Mouse (Mus musculus): Measurements from ENCODE around the gene Tcte2. TPM values are rescaled to one million over a fixed set of nuclear protein-coding genes. Genes with fewer than 3 reads are reported as not detected.
"Not testable (repeated sequence)": the region's sequence is repeated elsewhere in the genome, so short reads cannot be mapped to it uniquely, and the experiment has no call there.

Gene Tcte2
- polyA plus RNA-seq, 1 experiment, result 0.44 TPM

GRCm38 (mm10) chr17:13778865-13779264, 17.2 kb upstream of the Tcte2 start:
- Histone ChIP-seq H3K27ac (ENCODE audit: insufficient read depth, low read depth, low read length) (no peak overlapping the region), H3K4me1 (ENCODE audit: control insufficient read depth, insufficient read depth, insufficient read length, low read length) (0 out of 2 replicates have a peak, but pooled peaks cover 3% of the 10 kb centered on the region), H3K4me3 (ENCODE audit: low read depth, low read length) (no peak overlapping the region), H3K36me3 (ENCODE audit: control insufficient read depth, insufficient read depth, low read length) (no peaks in the 10 kb centered on the region), H3K27me3 (ENCODE audit: control insufficient read depth, insufficient read depth, low read length) (no peaks in the 10 kb centered on the region)
- TF ChIP-seq POLR2A (IDR thresholded peaks at IDR 0.05; ENCODE audit: low read depth, low read length), result no peak
- WGBS, result 95% methylated on average over 1 of the region's 1 CpGs

- TF ChIP-seq POLR2A (IDR thresholded peaks at IDR 0.05; ENCODE audit: low read depth, low read length), result no peak
- TF ChIP-seq CTCF (IDR thresholded peaks at IDR 0.05; ENCODE audit: extremely low read depth, insufficient read length, insufficient replicate concordance, low read depth, low read length), result no peak
- no peaks in the 10 kb centered on the region for H3K4me1 ChIP-seq (ENCODE audit: control insufficient read depth, insufficient read depth, insufficient read length, low read length)
- no peaks in the 10 kb centered on the region for H3K36me3 ChIP-seq (ENCODE audit: control insufficient read depth, insufficient read depth, low read length)
- H3K27ac ChIP-seq (ENCODE audit: insufficient read depth, low read depth, low read length), result no peak overlapping the region
- WGBS, result 47% methylated on average over 2 of the region's 2 CpGs
- no peaks in the 10 kb centered on the region for H3K27me3 ChIP-seq (ENCODE audit: control insufficient read depth, insufficient read depth, low read length)
- no peak overlapping the region for H3K4me3 ChIP-seq (ENCODE audit: low read depth, low read length)
Measured at GRCm38 (mm10) chr17:13777676-13778075, 16.1 kb upstream of the Tcte2 start.

DNA sequence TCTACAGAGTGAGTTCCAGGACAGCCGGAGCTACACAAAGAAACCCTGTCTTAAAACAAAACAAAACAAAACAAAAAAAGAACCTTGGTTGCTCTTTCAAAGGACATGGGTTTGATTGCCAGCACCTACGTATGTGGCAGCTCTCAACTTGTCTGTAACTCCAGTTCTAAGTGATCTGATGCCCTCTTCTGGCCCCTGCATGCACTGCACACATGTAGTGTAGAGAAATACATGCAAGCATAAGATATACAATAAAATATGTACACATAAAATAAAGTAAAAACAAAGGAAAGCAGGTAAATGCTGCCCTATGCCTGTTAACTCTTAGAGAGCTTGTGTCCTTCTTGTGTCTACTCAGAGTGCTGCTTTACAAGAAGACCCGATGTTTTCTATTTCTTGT, 7.6 kb upstream of the Tcte2 start:
- TF ChIP-seq CTCF (IDR thresholded peaks at IDR 0.05; ENCODE audit: extremely low read depth, insufficient read length, insufficient replicate concordance, low read depth, low read length) (no peak), POLR2A (IDR thresholded peaks at IDR 0.05; ENCODE audit: low read depth, low read length) (no peak)
- Histone ChIP-seq H3K27ac (ENCODE audit: insufficient read depth, low read depth, low read length) (peak overlapping the region; percentile 80; the same call in 1 of the 2 replicates), H3K27me3 (ENCODE audit: control insufficient read depth, insufficient read depth, low read length) (no peaks in the 10 kb centered on the region), H3K4me1 (ENCODE audit: control insufficient read depth, insufficient read depth, insufficient read length, low read length) (peaks cover 6% of the 10 kb centered on the region; the same call in 1 of the 2 replicates), H3K4me3 (ENCODE audit: low read depth, low read length) (no peak overlapping the region), H3K36me3 (ENCODE audit: control insufficient read depth, insufficient read depth, low read length) (no peaks in the 10 kb centered on the region; the same call in 1 of the 2 replicates)
- WGBS, result 95% methylated on average over 3 of the region's 3 CpGs

- H3K36me3 ChIP-seq (ENCODE audit: control insufficient read depth, insufficient read depth, low read length), result no peaks in the 10 kb centered on the region; the same call in 1 of the 2 replicates
- H3K4me3 ChIP-seq (ENCODE audit: low read depth, low read length), result no peak overlapping the region
- TF ChIP-seq CTCF (IDR thresholded peaks at IDR 0.05; ENCODE audit: extremely low read depth, insufficient read length, insufficient replicate concordance, low read depth, low read length) (no peak), POLR2A (IDR thresholded peaks at IDR 0.05; ENCODE audit: low read depth, low read length) (no peak)
- H3K27ac ChIP-seq (ENCODE audit: insufficient read depth, low read depth, low read length), result peak overlapping the region; percentile 80
- H3K27me3 ChIP-seq (ENCODE audit: control insufficient read depth, insufficient read depth, low read length), result no peaks in the 10 kb centered on the region
- peaks cover 6% of the 10 kb centered on the region; the same call in 1 of the 2 replicates for H3K4me1 ChIP-seq (ENCODE audit: control insufficient read depth, insufficient read depth, insufficient read length, low read length)
- 72% methylated on average over 1 of the region's 1 CpGs for WGBS
Measured at GRCm38 (mm10) chr17:13768531-13768930, 6.9 kb upstream of the Tcte2 start.

GRCm38 (mm10) chr17:13764911-13765310, 3.3 kb upstream of the Tcte2 start:
- WGBS, result 71% methylated on average over 2 of the region's 2 CpGs
- H3K27me3 ChIP-seq (ENCODE audit: control insufficient read depth, insufficient read depth, low read length); H3K27ac ChIP-seq (ENCODE audit: insufficient read depth, low read depth, low read length); H3K4me1 ChIP-seq (ENCODE audit: control insufficient read depth, insufficient read depth, insufficient read length, low read length); H3K4me3 ChIP-seq (ENCODE audit: low read depth, low read length); H3K36me3 ChIP-seq (ENCODE audit: control insufficient read depth, insufficient read depth, low read length): not testable (repeated sequence)

- H3K4me3 ChIP-seq (ENCODE audit: low read depth, low read length), result no peak overlapping the region
- no peak for TF ChIP-seq CTCF (IDR thresholded peaks at IDR 0.05; ENCODE audit: extremely low read depth, insufficient read length, insufficient replicate concordance, low read depth, low read length)
- H3K27me3 ChIP-seq (ENCODE audit: control insufficient read depth, insufficient read depth, low read length), result no peaks in the 10 kb centered on the region
- H3K4me1 ChIP-seq (ENCODE audit: control insufficient read depth, insufficient read depth, insufficient read length, low read length), result peaks cover 6% of the 10 kb centered on the region
- H3K36me3 ChIP-seq (ENCODE audit: control insufficient read depth, insufficient read depth, low read length), result no peaks in the 10 kb centered on the region
- H3K27ac ChIP-seq (ENCODE audit: insufficient read depth, low read depth, low read length), result no peak overlapping the region
- 40% methylated on average over 1 of the region's 1 CpGs for WGBS
Measured at GRCm38 (mm10) chr17:13763819-13764218, 2.2 kb upstream of the Tcte2 start.

DNA sequence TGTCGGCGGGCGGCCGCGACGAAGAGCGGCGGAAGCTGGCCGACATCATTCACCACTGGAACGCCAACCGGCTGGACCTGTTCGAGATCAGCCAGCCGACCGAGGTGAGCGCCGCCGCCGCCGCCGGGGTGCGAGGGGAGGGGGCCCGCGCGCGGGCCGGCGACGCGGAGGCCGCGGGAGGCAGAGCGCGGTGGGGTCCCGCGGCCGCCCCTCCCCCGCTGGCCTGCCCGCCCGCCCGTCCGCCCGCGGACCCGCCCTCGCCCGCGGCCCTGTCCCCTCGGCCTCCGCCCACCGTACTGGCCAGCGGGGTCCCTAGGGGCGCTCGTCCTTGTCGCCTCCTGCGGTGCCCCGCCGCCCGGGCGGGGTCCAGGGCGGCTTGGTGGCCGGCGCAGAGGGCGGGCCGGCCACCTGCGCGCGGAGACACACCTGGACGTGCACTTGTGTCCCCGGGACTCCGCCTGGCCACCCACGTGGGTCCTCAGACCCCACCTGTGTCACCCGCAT, 898 bp downstream of the Tcte2 start:
- under 1% methylated on average over 62 of the region's 72 CpGs for WGBS
- Histone ChIP-seq H3K4me1 (ENCODE audit: control insufficient read depth, insufficient read depth, insufficient read length, low read length) (peaks cover 7% of the 10 kb centered on the region), H3K27ac (ENCODE audit: insufficient read depth, low read depth, low read length) (peak overlapping the region; percentile 74)

More for the DNA sequence above, 898 bp downstream of the Tcte2 start:
- H3K27me3 ChIP-seq (ENCODE audit: control insufficient read depth, insufficient read depth, low read length), result no peaks in the 10 kb centered on the region
- TF ChIP-seq POLR2A (IDR thresholded peaks at IDR 0.05; ENCODE audit: low read depth, low read length), result no peak
- no peak for TF ChIP-seq CTCF (IDR thresholded peaks at IDR 0.05; ENCODE audit: extremely low read depth, insufficient read length, insufficient replicate concordance, low read depth, low read length)
- peak overlapping the region; percentile 98 for H3K4me3 ChIP-seq (ENCODE audit: low read depth, low read length)
- no peaks in the 10 kb centered on the region for H3K36me3 ChIP-seq (ENCODE audit: control insufficient read depth, insufficient read depth, low read length)
